Mouse (Mus musculus): ENCODE data around the gene Rsbn1l.

GRCm38 (mm10) chr5:20973069-20973468 lies 16.9 kb upstream of the Rsbn1l start:
- no peak for TF ChIP-seq CTCF (IDR thresholded peaks at IDR 0.05; ENCODE audit: borderline replicate concordance, extremely low read depth, insufficient read depth, insufficient read length)
- no peak for TF ChIP-seq POLR2A (IDR thresholded peaks at IDR 0.05; ENCODE audit: borderline replicate concordance, extremely low read depth, insufficient read depth, insufficient read length, poor library complexity, severe bottlenecking)

All from brain, embryonic 14.5 days (tissue).